ENCODE assay signal across 28 mouse cellular contexts in genomic region chr11:22453161-22453560, GRCm38 (mm10). TPM values are rescaled to one million over a fixed set of nuclear protein-coding genes. Genes with fewer than 3 reads are reported as not detected.
DNase-seq lines count a peak whose midpoint lies in the region; ATAC-seq and TF ChIP-seq lines count a peak whose summit lies in the region.
"Had no signal": no experiment of that assay in that cellular context is flagged by ENCODE, and none has a peak within 500 bp of the region (broad histone marks: within the 10 kb centered on the region; RNA-seq: fewer than 3 reads in every experiment).

No protein-coding gene starts in this region.

- H3K4me2 ChIP-seq in kidney, embryonic 16.5 days (replicated peaks; ENCODE audit: low read depth, low read length): no peak overlapping the region
- no peak overlapping the region for H3K4me2 ChIP-seq in intestine, postnatal 0 days (replicated peaks; ENCODE audit: low read depth)
- H3K4me2 ChIP-seq in stomach, postnatal 0 days (replicated peaks; ENCODE audit: low read depth): no peak overlapping the region
- H3K4me2 ChIP-seq: embryonic facial prominence, embryonic 13.5 days; embryonic facial prominence, embryonic 15.5 days; forebrain, embryonic 12.5 days had no signal

- no peak overlapping the region for H3K4me3 ChIP-seq in kidney, adult 2 months (ENCODE audit: insufficient read depth, low read depth, low read length)
- no peak overlapping the region for H3K4me3 ChIP-seq in kidney, embryonic 16.5 days (ENCODE audit: low read length)
- H3K4me3 ChIP-seq in intestine, postnatal 0 days (ENCODE audit: low read depth, low read length): no peak overlapping the region
- H3K4me3 ChIP-seq in stomach, postnatal 0 days (ENCODE audit: low read depth, low read length): no peak overlapping the region
- H3K4me3 ChIP-seq: embryonic facial prominence, embryonic 13.5 days; embryonic facial prominence, embryonic 15.5 days; erythroblast, embryonic 14.5 days; forebrain, embryonic 10.5 days; forebrain, embryonic 12.5 days had no signal

- H3K9ac ChIP-seq in kidney, embryonic 16.5 days (replicated peaks; ENCODE audit: low read length): no peak overlapping the region
- no peak overlapping the region for H3K9ac ChIP-seq in intestine, postnatal 0 days (ENCODE audit: low read depth, low read length)
- H3K9ac ChIP-seq in stomach, postnatal 0 days (ENCODE audit: low read length): no peak overlapping the region
- H3K9ac ChIP-seq: embryonic facial prominence, embryonic 13.5 days; embryonic facial prominence, embryonic 15.5 days; forebrain, embryonic 12.5 days had no signal

- no peak for ATAC-seq in kidney, embryonic 16.5 days (ENCODE audit: low FRiP score, low TSS enrichment)
- peak; percentile 75 for ATAC-seq in intestine, postnatal 0 days
- peak; percentile 10; the same call in 1 of the 2 replicates for ATAC-seq in stomach, postnatal 0 days (ENCODE audit: low FRiP score, low TSS enrichment)
- ATAC-seq: CD4-positive, CD25-positive, alpha-beta regulatory T cell, adult 4 months; forebrain, embryonic 14.5 days; forebrain, embryonic 16.5 days; Patski had no signal

- H3K27ac ChIP-seq in kidney, adult 2 months (ENCODE audit: insufficient read depth, low read depth, low read length): no peak overlapping the region
- H3K27ac ChIP-seq in kidney, embryonic 16.5 days (ENCODE audit: low read length): no peak overlapping the region
- no peak overlapping the region for H3K27ac ChIP-seq in intestine, postnatal 0 days (ENCODE audit: low read depth, low read length)
- no peak overlapping the region for H3K27ac ChIP-seq in stomach, postnatal 0 days (replicated peaks)
- H3K27ac ChIP-seq: embryonic facial prominence, embryonic 13.5 days; embryonic facial prominence, embryonic 15.5 days; forebrain, embryonic 10.5 days; forebrain, embryonic 12.5 days had no signal

- H3K9me3 ChIP-seq in kidney, embryonic 16.5 days (ENCODE audit: low read length): no peaks in the 10 kb centered on the region
- H3K9me3 ChIP-seq in intestine, postnatal 0 days (ENCODE audit: control insufficient read depth): no peaks in the 10 kb centered on the region
- no peaks in the 10 kb centered on the region for H3K9me3 ChIP-seq in stomach, postnatal 0 days (ENCODE audit: control insufficient read depth, low read length)
- H3K9me3 ChIP-seq: embryonic facial prominence, embryonic 13.5 days; embryonic facial prominence, embryonic 15.5 days; forebrain, embryonic 10.5 days; forebrain, embryonic 12.5 days; G1E had no signal

- no peaks in the 10 kb centered on the region for H3K4me1 ChIP-seq in kidney, adult 2 months (ENCODE audit: control insufficient read depth, insufficient read depth, low read length)
- H3K4me1 ChIP-seq in kidney, embryonic 16.5 days (ENCODE audit: insufficient read depth, low read length): no peaks in the 10 kb centered on the region
- H3K4me1 ChIP-seq in intestine, postnatal 0 days (replicated peaks; ENCODE audit: control insufficient read depth, insufficient read depth, low read length): peaks cover 6% of the 10 kb centered on the region; the same call in 1 of the 2 replicates
- no peaks in the 10 kb centered on the region; the same call in 1 of the 2 replicates for H3K4me1 ChIP-seq in stomach, postnatal 0 days (replicated peaks; ENCODE audit: control insufficient read depth, insufficient read depth)
- H3K4me1 ChIP-seq: embryonic facial prominence, embryonic 13.5 days; embryonic facial prominence, embryonic 15.5 days; forebrain, embryonic 10.5 days; forebrain, embryonic 12.5 days had no signal

- H3K36me3 ChIP-seq in kidney, adult 2 months (ENCODE audit: control insufficient read depth, insufficient read depth, low read length): no peaks in the 10 kb centered on the region
- no peaks in the 10 kb centered on the region for H3K36me3 ChIP-seq in kidney, embryonic 16.5 days (ENCODE audit: insufficient read depth, low read length)
- no peaks in the 10 kb centered on the region for H3K36me3 ChIP-seq in intestine, postnatal 0 days (ENCODE audit: control insufficient read depth, insufficient read depth)
- H3K36me3 ChIP-seq in stomach, postnatal 0 days (ENCODE audit: control insufficient read depth, insufficient read depth, low read length): no peaks in the 10 kb centered on the region
- H3K36me3 ChIP-seq: embryonic facial prominence, embryonic 13.5 days; embryonic facial prominence, embryonic 15.5 days; forebrain, embryonic 10.5 days; forebrain, embryonic 12.5 days; G1E had no signal

- TF ChIP-seq POLR2A in kidney, adult 2 months (IDR thresholded peaks at IDR 0.05; ENCODE audit: low read depth, low read length): no peak

- TF ChIP-seq EP300 in stomach, postnatal 0 days (optimal IDR thresholded peaks at IDR 0.05): no peak

- TF ChIP-seq CTCF in kidney, adult 2 months (conservative IDR thresholded peaks at IDR 0.05; ENCODE audit: insufficient read depth, insufficient read length, low read depth, low read length): no peak
- TF ChIP-seq CTCF in intestine, postnatal 0 days (IDR thresholded peaks at IDR 0.05; ENCODE audit: low read depth): no peak
- TF ChIP-seq CTCF in stomach, postnatal 0 days (IDR thresholded peaks at IDR 0.05; ENCODE audit: low read depth): no peak

- DNase-seq in kidney, adult 2 months: peak; percentile 14
- DNase-seq in stomach, postnatal 0 days (ENCODE audit: low spot score): no peak
- DNase-seq in left cerebral cortex, adult 11 months (ENCODE audit: low spot score): no peak
- no peak for DNase-seq in gastrocnemius, postnatal 25 days
- DNase-seq: adrenal gland, adult 2 months; adrenal gland, postnatal 10 days; adrenal gland, postnatal 25 days; B cell, adult 2 months; cerebellum, adult 11 months; cerebellum, adult 18-20 months; cerebellum, adult 8-10 months; cerebellum, adult 9-11 months; cerebellum, postnatal 14 days; cerebellum, postnatal 36 days; embryo, embryonic 11 days had no signal

- H3K27me3 ChIP-seq in kidney, adult 2 months (replicated peaks; ENCODE audit: control insufficient read depth, insufficient read depth, low read length): no peaks in the 10 kb centered on the region
- H3K27me3 ChIP-seq in kidney, embryonic 16.5 days (ENCODE audit: insufficient read depth, low read length): no peaks in the 10 kb centered on the region
- H3K27me3 ChIP-seq in intestine, postnatal 0 days (replicated peaks; ENCODE audit: control insufficient read depth, insufficient read depth, low read length): no peaks in the 10 kb centered on the region
- no peaks in the 10 kb centered on the region for H3K27me3 ChIP-seq in stomach, postnatal 0 days (ENCODE audit: control insufficient read depth, insufficient read depth, low read length)
- H3K27me3 ChIP-seq: CH12.LX; embryonic facial prominence, embryonic 13.5 days; embryonic facial prominence, embryonic 15.5 days; forebrain, embryonic 12.5 days; Patski had no signal

RNA-seq across cellular contexts. Expression of gene Tmem17, which starts 58.7 kb away (rescaled TPM):
- polyA plus RNA-seq in kidney, adult 2 months (2012; rRNA removed): 2.5 and 3.3 TPM in 2 replicates
- 16.1 and 16.5 TPM in 2 replicates for polyA plus RNA-seq in kidney, embryonic 16.5 days (2015; fragmentation: Nextera tagmentation; extraction: Ambion mirVana)
- polyA plus RNA-seq in intestine, postnatal 0 days (2015; fragmentation: Nextera tagmentation; extraction: Ambion mirVana): 6.1 and 6.5 TPM in 2 replicates
- polyA plus RNA-seq in stomach, postnatal 0 days (2015; fragmentation: Nextera tagmentation; extraction: Ambion mirVana): 7.9 and 9.5 TPM in 2 replicates
- total RNA-seq in gastrocnemius, postnatal 25 days (2021): 1 to 10 TPM; 1.1 to 1.7 TPM
- total RNA-seq: G1E had no signal
- polyA plus RNA-seq: erythroblast, embryonic 14.5 days; G1E had no signal
